Mouse (Mus musculus) erythroblast, embryonic 14.5 days (primary cell): ENCODE data around the gene Bicra. TPM values are rescaled to one million over a fixed set of nuclear protein-coding genes. Genes with fewer than 3 reads are reported as not detected.
A peak's percentile ranks its signal among the peaks of the same experiment; 100 is the strongest.

Source experiments
- H3K27me3 ChIP-seq: 2 replicates; pipeline ENCODE4 v1.6.1; 2012; ENCODE audit warnings: inconsistent platforms; ENCODE audit not compliant: control insufficient read depth
- H3K36me3 ChIP-seq: 2 replicates; pipeline ENCODE4 v1.6.1; 2012; ENCODE audit warnings: mild to moderate bottlenecking, inconsistent platforms; ENCODE audit not compliant: control insufficient read depth
- H3K4me1 ChIP-seq: 2 replicates; pipeline ENCODE4 v1.6.1; 2012; ENCODE audit warnings: inconsistent platforms; ENCODE audit not compliant: control insufficient read depth
- H3K4me3 ChIP-seq: replicated peaks from 2 replicates; pipeline ENCODE3; 2012; ENCODE audit warnings: moderate library complexity, mild to moderate bottlenecking, inconsistent platforms
- H3K9me3 ChIP-seq: 2 replicates; pipeline ENCODE4 v1.6.1; 2012; ENCODE audit warnings: low read length, inconsistent platforms, mixed read lengths; ENCODE audit not compliant: control insufficient read depth
- GATA1 ChIP-seq: IDR thresholded peaks from 2 replicates; pipeline ENCODE4 v1.6.1; 2012; ENCODE audit warnings: low read length, inconsistent platforms, mixed read lengths
- TAL1 ChIP-seq: IDR thresholded peaks from 3 replicates; pipeline ENCODE4 v1.6.1; 2012; ENCODE audit warnings: low read length, inconsistent platforms, mixed read lengths
- polyA plus RNA-seq: library from polyadenylated mRNA; stranded (reverse); fragments of >175 nt; gene quantifications from 2 replicates; pipeline ENCODE4 v1.2.3, GENCODE M21; 2012

The Bicra gene
- polyA plus RNA-seq, 1 experiment = 2.1 TPM

DNA sequence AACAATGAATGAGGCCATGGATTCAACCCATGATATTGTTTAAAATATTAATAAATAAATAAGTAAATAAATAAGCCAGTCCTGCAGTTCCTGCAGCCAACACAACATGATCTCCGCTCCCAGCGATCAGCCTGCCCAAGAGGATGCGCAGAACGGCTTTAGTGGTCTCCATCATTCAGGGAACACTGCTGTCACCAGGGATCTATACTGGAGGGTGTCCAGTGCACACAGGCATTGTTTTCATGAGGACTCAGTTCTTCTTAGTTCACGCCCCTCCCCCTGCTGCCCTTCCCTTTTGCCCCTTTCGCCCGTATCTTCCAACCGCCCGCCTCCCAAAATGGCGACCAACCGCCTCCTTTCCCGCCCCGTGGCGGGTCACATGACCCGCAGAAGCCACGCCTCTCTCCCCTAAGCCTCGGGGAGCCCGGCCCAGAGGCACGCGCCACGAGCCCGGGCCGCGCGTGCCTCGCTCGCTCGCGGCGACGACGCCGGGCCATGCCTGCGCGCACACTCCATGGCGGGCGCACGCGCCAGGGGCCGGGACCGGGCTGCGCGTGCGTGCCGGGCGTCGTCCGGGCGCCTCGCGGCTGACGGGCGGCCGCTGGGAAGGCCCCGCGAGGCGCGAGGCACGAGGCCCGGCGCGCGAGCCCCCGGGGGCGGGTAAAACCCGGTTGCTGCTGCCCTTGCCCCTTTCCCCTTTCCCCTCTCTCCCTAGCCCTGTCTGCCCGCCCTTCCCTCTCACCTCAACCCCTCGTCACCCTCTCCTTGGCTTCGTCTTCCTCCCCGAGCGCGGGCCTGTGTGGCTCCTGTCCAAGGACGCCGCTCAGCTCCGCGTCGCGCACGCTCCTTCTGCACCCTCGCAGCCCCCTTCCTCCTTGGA is 13.7 kb upstream of the Bicra start, which contains the start of gene Zfp541:
Zfp541 (plus strand) TSS at position 596 of the 880 bp plus-strand sequence.
- no peak within 1 kb of the TSS for H3K4me3 ChIP-seq
- TF ChIP-seq TAL1 = no peak

DNA sequence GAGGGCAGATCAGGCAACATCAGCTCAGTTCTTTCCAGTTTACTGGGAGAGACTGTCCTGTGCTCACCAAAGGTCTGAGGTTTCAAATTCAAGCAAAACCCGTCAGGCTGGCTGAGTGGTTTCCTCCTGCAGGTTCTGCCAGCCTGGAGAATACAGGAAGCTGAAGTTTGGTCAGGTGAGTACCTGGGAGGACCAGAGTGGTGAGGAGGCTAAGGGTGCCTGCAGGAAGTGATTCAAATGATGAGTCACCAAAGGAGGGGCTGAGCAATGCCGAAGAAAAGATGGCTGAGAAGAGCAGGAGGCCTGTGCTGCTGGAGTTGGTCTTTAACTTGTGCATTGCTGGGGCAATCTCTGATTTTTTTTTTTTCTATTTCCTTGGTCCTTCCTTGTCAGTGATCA is 9.4 kb upstream of the Bicra start:
- H3K4me3 ChIP-seq = no peak overlapping the region
- no peak for TF ChIP-seq GATA1
- TF ChIP-seq TAL1 = no peak
- H3K36me3 ChIP-seq = no peaks in the 10 kb centered on the region
- peaks cover 15% of the 10 kb centered on the region for H3K4me1 ChIP-seq
- peaks cover 44% of the 10 kb centered on the region for H3K27me3 ChIP-seq
- H3K9me3 ChIP-seq = peaks cover 12% of the 10 kb centered on the region

More for the DNA sequence above, 13.7 kb upstream of the Bicra start, which contains the start of gene Zfp541:
- no peaks in the 10 kb centered on the region for H3K36me3 ChIP-seq
- peaks cover 47% of the 10 kb centered on the region for H3K27me3 ChIP-seq
- peaks cover 3% of the 10 kb centered on the region for H3K4me1 ChIP-seq
- H3K9me3 ChIP-seq = peaks cover 12% of the 10 kb centered on the region

DNA sequence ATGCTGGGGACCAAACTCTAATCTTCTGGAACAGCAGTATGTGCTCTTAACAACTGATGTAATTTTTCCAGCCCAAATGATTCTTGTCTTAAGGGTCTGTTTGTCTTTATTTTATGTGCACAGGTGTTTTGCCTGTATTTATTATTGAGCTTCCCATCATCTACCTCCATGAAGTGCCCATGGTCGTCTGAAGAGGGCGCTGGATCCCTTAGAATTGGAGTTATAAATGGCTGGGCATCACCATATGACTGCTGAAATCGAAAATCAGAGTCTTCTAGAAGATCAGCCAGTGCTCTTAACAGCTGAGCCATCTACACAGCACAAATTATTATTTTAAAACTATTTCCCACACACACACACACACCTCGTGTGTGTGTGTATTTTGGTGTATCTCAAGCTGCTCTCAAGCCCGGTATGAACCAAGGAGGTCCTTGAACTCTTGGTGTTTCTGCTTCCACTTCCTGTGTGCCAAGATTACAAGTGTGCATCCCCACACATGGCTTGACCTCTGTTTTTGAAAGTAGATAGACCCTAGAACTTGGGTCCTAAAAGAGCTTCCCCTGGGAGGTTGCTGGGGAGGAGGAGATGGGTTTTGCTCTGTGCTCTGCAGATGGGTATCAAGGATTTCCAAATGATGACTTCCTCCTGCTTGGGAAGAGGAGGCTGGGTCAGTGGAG is 8.9 kb upstream of the Bicra start:
- Histone ChIP-seq H3K36me3 (no peaks in the 10 kb centered on the region), H3K9me3 (peaks cover 7% of the 10 kb centered on the region), H3K4me1 (peaks cover 21% of the 10 kb centered on the region), H3K27me3 (peaks cover 39% of the 10 kb centered on the region), H3K4me3 (no peak overlapping the region)
- TF ChIP-seq GATA1 = no peak
- no peak for TF ChIP-seq TAL1

DNA sequence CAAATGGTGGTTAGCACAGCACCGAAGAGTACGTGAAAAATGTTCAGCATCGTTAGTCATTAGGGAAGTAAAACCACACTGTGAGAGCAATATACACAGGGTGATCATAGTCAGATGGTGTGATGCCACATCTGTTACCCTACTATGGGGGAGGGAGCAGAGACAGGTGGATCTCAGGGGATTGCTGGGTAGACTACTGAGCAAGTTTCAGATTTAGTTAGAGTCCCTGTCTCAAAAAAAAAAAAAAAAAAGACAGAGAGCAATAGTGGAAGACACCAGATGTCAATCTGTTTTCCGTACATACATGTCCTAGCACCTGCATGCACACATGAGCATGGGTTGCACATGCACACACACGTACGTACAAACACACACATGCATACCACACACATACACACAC is 7.9 kb upstream of the Bicra start:
- Histone ChIP-seq H3K4me1 (peaks cover 26% of the 10 kb centered on the region), H3K4me3 (no peak overlapping the region), H3K36me3 (peaks cover 3% of the 10 kb centered on the region), H3K9me3 (no peaks in the 10 kb centered on the region), H3K27me3 (peaks cover 30% of the 10 kb centered on the region)
- TF ChIP-seq TAL1 = no peak

DNA sequence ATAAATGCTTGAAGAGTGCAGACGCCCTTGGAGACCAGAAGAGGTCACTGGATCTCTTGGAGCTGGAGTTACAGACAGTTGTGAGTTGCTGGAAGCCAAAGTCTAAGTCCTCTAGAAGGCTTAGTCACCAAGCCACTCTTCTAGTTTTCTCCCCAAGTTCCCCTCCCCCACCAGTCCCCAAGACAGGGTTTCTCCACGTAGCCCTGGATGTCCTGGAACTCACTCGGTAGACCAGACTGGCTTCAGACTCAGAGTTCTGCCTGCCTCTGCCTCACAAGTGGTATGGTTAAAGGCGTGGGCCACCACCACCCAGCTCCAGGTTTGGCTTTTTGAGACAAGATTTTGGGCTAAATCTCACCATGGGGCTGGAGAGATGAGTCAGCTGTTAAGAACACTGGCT is 7.2 kb upstream of the Bicra start:
- Histone ChIP-seq H3K4me3 (no peak overlapping the region), H3K36me3 (peaks cover 10% of the 10 kb centered on the region), H3K4me1 (peaks cover 33% of the 10 kb centered on the region), H3K27me3 (peaks cover 25% of the 10 kb centered on the region), H3K9me3 (no peaks in the 10 kb centered on the region)
- TF ChIP-seq TAL1 = no peak
- no peak for TF ChIP-seq GATA1

DNA sequence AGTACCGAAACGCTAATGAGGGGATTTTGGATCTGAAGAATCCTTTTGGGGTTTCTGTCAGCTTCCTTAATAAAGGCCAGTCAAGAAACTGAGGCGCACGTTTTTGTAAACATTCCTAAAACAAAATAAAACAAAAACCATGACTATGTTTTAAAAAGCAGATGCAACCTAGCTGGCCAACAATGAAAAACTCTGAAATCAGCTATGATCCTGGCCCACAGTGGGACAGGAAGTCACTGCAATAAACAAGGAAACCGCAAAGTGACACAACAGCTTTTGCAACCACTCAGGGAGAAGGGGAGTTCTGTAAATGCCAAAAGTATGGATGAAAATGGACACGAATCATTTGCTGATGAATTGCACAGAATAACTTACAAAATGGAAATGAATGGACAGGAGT is 5.4 kb upstream of the Bicra start:
- Histone ChIP-seq H3K27me3 (peaks cover 8% of the 10 kb centered on the region; the same call in 1 of the 2 replicates), H3K9me3 (no peaks in the 10 kb centered on the region), H3K4me1 (peaks cover 49% of the 10 kb centered on the region), H3K36me3 (peaks cover 15% of the 10 kb centered on the region), H3K4me3 (peak overlapping the region; percentile 91)
- TF ChIP-seq GATA1 = no peak
- TF ChIP-seq TAL1 = no peak

DNA sequence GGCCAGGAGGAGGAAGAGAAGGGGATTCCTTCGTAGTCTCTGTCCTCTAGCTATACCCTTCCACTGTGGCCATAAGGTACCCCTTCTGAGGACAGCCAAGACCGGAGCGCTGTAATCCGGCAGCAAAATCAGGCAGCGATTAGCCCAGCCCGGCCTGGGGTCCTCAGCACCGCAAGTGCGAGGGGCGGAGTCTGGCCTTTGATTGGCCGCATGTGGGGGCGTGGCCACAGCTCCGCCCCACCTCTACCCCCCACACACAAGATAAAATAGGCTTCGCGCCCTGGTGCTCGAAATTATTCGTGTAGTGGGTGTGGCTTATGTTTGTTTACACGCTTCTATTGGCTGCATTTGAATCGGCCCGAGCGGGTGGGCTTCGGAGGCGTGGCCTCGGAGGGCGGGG is 5.0 kb upstream of the Bicra start:
- Histone ChIP-seq H3K4me3 (peak overlapping the region; percentile 91), H3K4me1 (peaks cover 49% of the 10 kb centered on the region), H3K9me3 (no peaks in the 10 kb centered on the region), H3K36me3 (peaks cover 15% of the 10 kb centered on the region), H3K27me3 (peaks cover 4% of the 10 kb centered on the region; the same call in 1 of the 2 replicates)
- no peak for TF ChIP-seq TAL1
- peak; percentile 15; the same call in 1 of the 2 replicates for TF ChIP-seq GATA1

DNA sequence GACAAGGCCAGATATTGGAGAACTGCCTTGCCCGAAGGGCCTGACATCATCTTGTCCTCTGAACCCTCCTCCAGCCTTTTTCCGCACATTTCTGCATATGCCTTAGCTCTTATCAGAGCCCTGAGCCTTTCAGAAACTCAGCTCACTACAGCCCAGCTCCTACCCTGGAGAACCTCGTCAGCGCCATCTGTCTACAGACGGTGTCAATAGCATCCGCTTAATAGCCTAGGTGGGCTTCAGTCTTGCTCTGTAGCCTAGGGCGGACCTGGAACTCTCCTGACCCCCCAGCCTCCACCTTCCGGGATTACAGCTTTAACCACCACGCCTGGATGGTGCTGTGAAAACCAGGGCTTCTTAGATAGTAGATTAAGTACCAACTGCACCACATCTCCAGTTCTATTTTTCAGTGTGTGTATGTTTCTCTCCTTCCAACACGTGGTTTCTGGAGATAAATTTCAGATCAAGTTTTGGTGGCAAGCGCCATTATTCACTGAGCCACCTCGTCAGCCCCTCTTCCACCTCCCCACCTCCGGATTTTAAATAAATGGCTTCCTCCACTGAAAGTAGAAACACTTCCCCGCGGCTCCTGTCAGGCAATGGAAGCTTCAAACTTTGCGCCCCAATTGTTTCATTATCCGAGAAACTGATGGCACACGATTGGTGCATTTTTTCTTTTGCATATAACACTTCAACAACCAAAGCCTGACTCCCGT is 4.3 kb upstream of the Bicra start:
- peak; percentile 62 for TF ChIP-seq GATA1
- no peak for TF ChIP-seq TAL1
- Histone ChIP-seq H3K36me3 (peaks cover 15% of the 10 kb centered on the region), H3K27me3 (peaks cover 2% of the 10 kb centered on the region; the same call in 1 of the 2 replicates), H3K4me3 (peak overlapping the region; percentile 91), H3K9me3 (no peaks in the 10 kb centered on the region), H3K4me1 (peaks cover 52% of the 10 kb centered on the region)

DNA sequence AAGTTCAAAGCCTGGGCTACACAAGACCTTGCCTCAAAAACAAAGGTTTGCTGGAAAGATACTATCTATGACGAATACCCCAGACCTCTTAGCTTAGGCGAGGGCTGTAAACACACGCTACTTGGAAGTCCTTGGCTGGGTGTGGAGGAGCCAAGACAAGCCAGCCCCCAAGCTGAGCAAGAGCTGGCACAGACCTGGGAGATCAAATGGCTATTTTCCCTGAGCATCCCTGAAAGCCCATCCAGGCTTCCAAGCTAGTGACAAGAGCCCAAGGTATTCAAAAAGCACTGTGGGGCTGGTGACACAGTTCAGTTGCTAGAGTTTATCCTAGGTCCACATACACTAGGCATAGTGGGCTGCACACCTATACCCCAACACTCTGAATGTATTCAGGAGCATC is 2.9 kb upstream of the Bicra start:
- Histone ChIP-seq H3K4me3 (peak overlapping the region; percentile 81), H3K27me3 (peaks cover 1% of the 10 kb centered on the region; the same call in 1 of the 2 replicates), H3K4me1 (peaks cover 67% of the 10 kb centered on the region), H3K9me3 (no peaks in the 10 kb centered on the region), H3K36me3 (peaks cover 18% of the 10 kb centered on the region)
- TF ChIP-seq GATA1 (no peak), TAL1 (no peak)
